Mouse (Mus musculus) thymus, adult 2 months (tissue): ENCODE results near the gene Egfem1.

Experiments used
- CTCF ChIP-seq: fragments of 200-500 bp; IDR thresholded peaks from 2 replicates; pipeline ENCODE4 v1.5.1; 2012; ENCODE audit warnings: mild to moderate bottlenecking, control low read depth, low read length, moderate library complexity, borderline replicate concordance; ENCODE audit not compliant: control insufficient read depth, poor library complexity, insufficient read depth; ENCODE audit errors: extremely low read depth
- POLR2A ChIP-seq: fragments of 200-500 bp; IDR thresholded peaks from 2 replicates; pipeline ENCODE4 v1.6.1; 2012; ENCODE audit warnings: mild to moderate bottlenecking, low read length, control low read depth, moderate library complexity; ENCODE audit not compliant: control insufficient read depth, poor library complexity, insufficient read depth; ENCODE audit errors: extremely low read depth

GRCm38 (mm10) chr3:29243600-29243999 lies 161.8 kb downstream of the Egfem1 start:
- no peak for TF ChIP-seq POLR2A
- TF ChIP-seq CTCF: no peak
